In the genomic region with DNA sequence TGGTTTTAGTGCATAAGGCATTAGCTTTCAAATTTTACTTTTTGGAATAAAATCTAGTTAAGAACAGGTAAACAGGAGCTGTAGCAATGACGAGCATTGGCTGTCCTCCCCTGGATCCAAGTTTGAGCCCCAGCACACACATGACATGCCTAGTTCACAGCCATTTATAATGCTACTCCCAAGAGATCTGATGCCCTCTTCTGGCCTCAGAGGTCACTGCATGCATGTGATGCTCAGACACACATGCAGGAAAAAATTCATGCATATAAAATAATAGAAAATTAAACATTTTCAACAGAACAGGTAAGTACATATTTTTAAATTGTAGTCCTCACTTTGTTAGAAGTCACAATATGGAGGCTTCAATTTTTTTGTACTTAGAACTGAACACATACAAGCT, we compare ENCODE assay signal across 8 mouse cellular contexts.
DNase-seq lines count a peak whose midpoint lies in the region; ATAC-seq lines count a peak whose summit lies in the region.

No protein-coding gene starts in this region.

- H3K27me3 ChIP-seq in forebrain, embryonic 11.5 days (ENCODE audit: control insufficient read depth, insufficient read depth, low read length) = no peaks in the 10 kb centered on the region
- H3K27me3 ChIP-seq in forebrain, embryonic 16.5 days (replicated peaks; ENCODE audit: control insufficient read depth, insufficient read depth, low read length) = no peaks in the 10 kb centered on the region
- H3K27me3 ChIP-seq in neural tube, embryonic 15.5 days (replicated peaks) = no peaks in the 10 kb centered on the region

- no peak overlapping the region for H3K27ac ChIP-seq in forebrain, embryonic 11.5 days (ENCODE audit: low read depth, low read length)
- no peak overlapping the region for H3K27ac ChIP-seq in forebrain, embryonic 16.5 days (ENCODE audit: low read length)
- H3K27ac ChIP-seq in neural tube, embryonic 15.5 days (replicated peaks) = no peak overlapping the region

- WGBS in forebrain, embryonic 11.5 days = 59% methylated on average over 1 of the region's 1 CpGs
- 56% methylated on average over 1 of the region's 1 CpGs for WGBS in forebrain, embryonic 16.5 days
- 46% methylated on average over 1 of the region's 1 CpGs for WGBS in neural tube, embryonic 15.5 days

- no peak overlapping the region for H3K4me2 ChIP-seq in forebrain, embryonic 11.5 days (ENCODE audit: low read depth, low read length, severe bottlenecking)
- H3K4me2 ChIP-seq in forebrain, embryonic 16.5 days (ENCODE audit: low read length) = no peak overlapping the region
- no peak overlapping the region for H3K4me2 ChIP-seq in neural tube, embryonic 15.5 days

- H3K4me1 ChIP-seq in forebrain, embryonic 11.5 days (replicated peaks; ENCODE audit: control insufficient read depth, insufficient read depth, low read length) = no peaks in the 10 kb centered on the region
- H3K4me1 ChIP-seq in forebrain, embryonic 16.5 days (replicated peaks; ENCODE audit: control insufficient read depth, insufficient read depth, low read length) = no peaks in the 10 kb centered on the region
- H3K4me1 ChIP-seq in neural tube, embryonic 15.5 days = no peaks in the 10 kb centered on the region

- peak; percentile 56 for DNase-seq in forebrain, embryonic 11.5 days (ENCODE audit: low spot score)
- DNase-seq in neural tube, embryonic 10.5 days (ENCODE audit: extremely low spot score, low spot score) = peak; percentile 34
- DNase-seq in cerebellum, adult 18-20 months = peak; percentile 29 to 49
- DNase-seq in kidney, postnatal 10 days = peak; percentile 73
- DNase-seq in thymus, postnatal 36 days = peak; percentile 56 to 63

- H3K36me3 ChIP-seq in forebrain, embryonic 11.5 days (ENCODE audit: control insufficient read depth, insufficient read depth, low read length) = no peaks in the 10 kb centered on the region
- H3K36me3 ChIP-seq in forebrain, embryonic 16.5 days (ENCODE audit: control insufficient read depth, insufficient read depth) = no peaks in the 10 kb centered on the region
- no peaks in the 10 kb centered on the region for H3K36me3 ChIP-seq in neural tube, embryonic 15.5 days

- no peak for ATAC-seq in forebrain, embryonic 11.5 days (replicated peaks; ENCODE audit: low FRiP score)
- ATAC-seq in forebrain, embryonic 16.5 days = no peak
- ATAC-seq in neural tube, embryonic 15.5 days (ENCODE audit: low FRiP score) = no peak
- peak; percentile 94 for ATAC-seq in megakaryocyte-erythroid progenitor cell, adult 5-6 weeks (replicated peaks; ENCODE audit: low FRiP score, low TSS enrichment, poor library complexity, severe bottlenecking)

- H3K9ac ChIP-seq in forebrain, embryonic 11.5 days (ENCODE audit: low read length) = no peak overlapping the region
- no peak overlapping the region for H3K9ac ChIP-seq in forebrain, embryonic 16.5 days (replicated peaks; ENCODE audit: low read depth, low read length)
- H3K9ac ChIP-seq in neural tube, embryonic 15.5 days (replicated peaks) = no peak overlapping the region

- H3K9me3 ChIP-seq in forebrain, embryonic 11.5 days (ENCODE audit: control insufficient read depth, low read length) = no peaks in the 10 kb centered on the region
- no peaks in the 10 kb centered on the region for H3K9me3 ChIP-seq in forebrain, embryonic 16.5 days (ENCODE audit: control insufficient read depth, low read length)
- H3K9me3 ChIP-seq in neural tube, embryonic 15.5 days (replicated peaks) = no peaks in the 10 kb centered on the region

- H3K4me3 ChIP-seq in forebrain, embryonic 11.5 days (ENCODE audit: low read depth, low read length) = no peak overlapping the region
- H3K4me3 ChIP-seq in forebrain, embryonic 16.5 days (replicated peaks; ENCODE audit: low read length) = no peak overlapping the region
- no peak overlapping the region for H3K4me3 ChIP-seq in neural tube, embryonic 15.5 days (replicated peaks)
